Comparison of ENCODE assay signal across 9 mouse cellular contexts in the genomic region with DNA sequence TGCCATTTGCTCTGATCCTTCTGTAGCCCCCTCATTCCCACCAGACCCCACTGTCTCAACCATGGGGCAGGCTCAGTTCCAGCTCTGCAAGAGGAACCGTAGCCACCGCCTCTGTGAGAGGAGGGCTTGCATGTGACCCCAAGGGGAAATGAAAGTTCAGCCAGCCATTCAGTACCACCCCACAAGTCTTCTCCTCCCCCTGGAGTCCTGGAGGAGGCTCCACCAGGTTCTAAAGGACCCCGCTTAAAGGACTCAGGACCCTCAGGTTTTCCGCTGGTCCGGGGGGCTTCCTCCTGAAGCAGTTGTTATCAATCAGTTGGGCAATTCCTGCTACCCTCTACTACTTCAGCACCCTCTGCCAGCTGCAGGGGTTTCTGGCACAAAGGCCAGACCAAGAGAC. TPM values are rescaled to one million over a fixed set of nuclear protein-coding genes. Genes with fewer than 3 reads are reported as not detected.
DNase-seq lines count a peak whose midpoint lies in the region; ATAC-seq lines count a peak whose summit lies in the region.
"Had no signal": no experiment of that assay in that cellular context is flagged by ENCODE, and none has a peak within 500 bp of the region (broad histone marks: within the 10 kb centered on the region; RNA-seq: fewer than 3 reads in every experiment).

No protein-coding gene starts in this region.

- no peaks in the 10 kb centered on the region for H3K9me3 ChIP-seq in forebrain, embryonic 13.5 days (replicated peaks)
- no peaks in the 10 kb centered on the region for H3K9me3 ChIP-seq in intestine, embryonic 15.5 days
- H3K9me3 ChIP-seq: heart, embryonic 15.5 days had no signal

- WGBS in forebrain, embryonic 13.5 days = 47% methylated on average over 5 of the region's 5 CpGs
- WGBS in macrophage (ENCODE audit: missing documents) = 12% methylated on average over 3 of the region's 5 CpGs
- 77% methylated on average over 5 of the region's 5 CpGs for WGBS in intestine, embryonic 15.5 days

- ATAC-seq in forebrain, embryonic 13.5 days = no peak
- no peak for ATAC-seq in intestine, embryonic 15.5 days

- H3K27ac ChIP-seq in forebrain, embryonic 13.5 days = no peak overlapping the region
- peak overlapping the region; percentile 98 for H3K27ac ChIP-seq in macrophage
- H3K27ac ChIP-seq in intestine, embryonic 15.5 days = no peak overlapping the region
- H3K27ac ChIP-seq: heart, embryonic 15.5 days had no signal

- peaks cover 20% of the 10 kb centered on the region for H3K4me1 ChIP-seq in forebrain, embryonic 13.5 days
- 0 out of 2 replicates have a peak, but pooled peaks cover 2% of the 10 kb centered on the region for H3K4me1 ChIP-seq in intestine, embryonic 15.5 days (replicated peaks)

- DNase-seq in lung, postnatal 36 days = peak; percentile 61
- DNase-seq in lung, postnatal 14 days = no peak
- no peak for DNase-seq in right cerebral cortex, postnatal 36 days (ENCODE audit: low spot score in 2 of 2)
- DNase-seq in adipocyte (ENCODE audit: low spot score) = no peak
- DNase-seq: cerebellum, postnatal 36 days had no signal

- no peak overlapping the region for H3K4me3 ChIP-seq in forebrain, embryonic 13.5 days
- peak overlapping the region; percentile 48 for H3K4me3 ChIP-seq in macrophage (ENCODE audit: inconsistent target)
- H3K4me3 ChIP-seq in intestine, embryonic 15.5 days (replicated peaks) = no peak overlapping the region
- H3K4me3 ChIP-seq: heart, embryonic 15.5 days had no signal

- no peaks in the 10 kb centered on the region for H3K36me3 ChIP-seq in forebrain, embryonic 13.5 days (ENCODE audit: poor library complexity, severe bottlenecking)
- 0 out of 2 replicates have a peak, but pooled peaks cover 10% of the 10 kb centered on the region for H3K36me3 ChIP-seq in macrophage (ENCODE audit: inconsistent target)
- no peaks in the 10 kb centered on the region for H3K36me3 ChIP-seq in intestine, embryonic 15.5 days
- H3K36me3 ChIP-seq: heart, embryonic 15.5 days had no signal

- H3K4me2 ChIP-seq in forebrain, embryonic 13.5 days = peak overlapping the region; percentile 6; the same call in 1 of the 2 replicates
- H3K4me2 ChIP-seq in intestine, embryonic 15.5 days (replicated peaks) = no peak overlapping the region
- H3K4me2 ChIP-seq: heart, embryonic 15.5 days had no signal

- H3K79me2 ChIP-seq in macrophage (ENCODE audit: inconsistent target) = peaks cover 63% of the 10 kb centered on the region

- peaks cover 16% of the 10 kb centered on the region for H3K27me3 ChIP-seq in forebrain, embryonic 13.5 days
- H3K27me3 ChIP-seq in intestine, embryonic 15.5 days (replicated peaks) = peaks cover 8% of the 10 kb centered on the region

- H3K9ac ChIP-seq in forebrain, embryonic 13.5 days = no peak overlapping the region
- H3K9ac ChIP-seq in intestine, embryonic 15.5 days = no peak overlapping the region
- H3K9ac ChIP-seq: heart, embryonic 15.5 days had no signal

RNA-seq across cellular contexts. Expression of gene Zfp385a, which starts 6.2 kb away (rescaled TPM):
- polyA plus RNA-seq in forebrain, embryonic 13.5 days (2015; fragmentation: Nextera tagmentation; extraction: Ambion mirVana) = 11.3 and 12.0 TPM in 2 replicates
- 10 to 100 TPM; 10.2 to 43.2 (median 26.3) TPM for total RNA-seq in macrophage (2018; cell fraction: chromatin; rRNA removed)
- 10 to 100 TPM; 50.8 to 93.1 (median 78.8) TPM for total RNA-seq in macrophage (2018; cell fraction: cytosol; rRNA removed)
- total RNA-seq in macrophage (2018; cell fraction: nucleus; rRNA removed) = 10 to 100 TPM; 21.9 to 59.1 (median 37.0) TPM
- 38.1 to 73.9 TPM (median 63.3 TPM) in 3 replicates for polyA plus RNA-seq in macrophage (2018)
- 5.6 TPM in 2 replicates for polyA plus RNA-seq in intestine, embryonic 15.5 days (2015; fragmentation: Nextera tagmentation; extraction: Ambion mirVana)

RNA-seq across cellular contexts. Expression of gene Gpr84, which starts 23.3 kb away (rescaled TPM):
- polyA plus RNA-seq in forebrain, embryonic 13.5 days (2015; fragmentation: Nextera tagmentation; extraction: Ambion mirVana) = 0.30 and 0.41 TPM in 2 replicates
- total RNA-seq in macrophage (2018; cell fraction: chromatin; rRNA removed) = 10 to 100 TPM in 3 of 26 experiments, 1 to 10 TPM in 20, under 1 TPM in 2, not detected in 1; 0.55 to 12.0 (median 5.2) TPM
- total RNA-seq in macrophage (2018; cell fraction: cytosol; rRNA removed) = 10 to 100 TPM in 20 of 26 experiments, 1 to 10 TPM in 6; 1.4 to 72.5 (median 17.4) TPM
- total RNA-seq in macrophage (2018; cell fraction: nucleus; rRNA removed) = 10 to 100 TPM in 23 of 26 experiments, 1 to 10 TPM in 2, not detected in 1; 3.5 to 71.3 (median 23.9) TPM
- 0.93 to 14.5 TPM (median 3.7 TPM) in 3 replicates for polyA plus RNA-seq in macrophage (2018)
- polyA plus RNA-seq in intestine, embryonic 15.5 days (2015; fragmentation: Nextera tagmentation; extraction: Ambion mirVana) = 0.20 and 0.29 TPM in 2 replicates

RNA-seq across cellular contexts. Expression of gene Itga5, which starts 32.8 kb away (rescaled TPM):
- polyA plus RNA-seq in forebrain, embryonic 13.5 days (2015; fragmentation: Nextera tagmentation; extraction: Ambion mirVana) = 7.7 and 8.0 TPM in 2 replicates
- 1,000 to 10,000 TPM in 11 of 26 experiments, 100 to 1,000 TPM in 15; 166 to 3,228 (median 638) TPM for total RNA-seq in macrophage (2018; cell fraction: chromatin; rRNA removed)
- total RNA-seq in macrophage (2018; cell fraction: cytosol; rRNA removed) = 100 to 1,000 TPM in 9 of 26 experiments, 10 to 100 TPM in 17; 29.3 to 430 (median 82.6) TPM
- total RNA-seq in macrophage (2018; cell fraction: nucleus; rRNA removed) = 1,000 to 10,000 TPM in 2 of 26 experiments, 100 to 1,000 TPM in 23, 10 to 100 TPM in 1; 94.1 to 1,525 (median 507) TPM
- 24.4 to 49.9 TPM (median 30.3 TPM) in 3 replicates for polyA plus RNA-seq in macrophage (2018)
- 44.8 and 45.5 TPM in 2 replicates for polyA plus RNA-seq in intestine, embryonic 15.5 days (2015; fragmentation: Nextera tagmentation; extraction: Ambion mirVana)
